Mouse (Mus musculus): Measurements from ENCODE around the gene Hist3h2a.

GRCm38 (mm10) chr11:58926651-58927050 is 27.8 kb upstream of the Hist3h2a start:
- TF ChIP-seq EP300 (IDR thresholded peaks at IDR 0.05; ENCODE audit: insufficient read depth, low read depth, low read length) (no peak), CTCF (IDR thresholded peaks at IDR 0.05; ENCODE audit: low read depth, low read length) (no peak), POLR2A (IDR thresholded peaks at IDR 0.05; ENCODE audit: insufficient read depth, low read length) (no peak)

Data from ES-Bruce4 (cell line).